Comparison of ENCODE assay signal across 13 mouse cellular contexts in the genomic region with DNA sequence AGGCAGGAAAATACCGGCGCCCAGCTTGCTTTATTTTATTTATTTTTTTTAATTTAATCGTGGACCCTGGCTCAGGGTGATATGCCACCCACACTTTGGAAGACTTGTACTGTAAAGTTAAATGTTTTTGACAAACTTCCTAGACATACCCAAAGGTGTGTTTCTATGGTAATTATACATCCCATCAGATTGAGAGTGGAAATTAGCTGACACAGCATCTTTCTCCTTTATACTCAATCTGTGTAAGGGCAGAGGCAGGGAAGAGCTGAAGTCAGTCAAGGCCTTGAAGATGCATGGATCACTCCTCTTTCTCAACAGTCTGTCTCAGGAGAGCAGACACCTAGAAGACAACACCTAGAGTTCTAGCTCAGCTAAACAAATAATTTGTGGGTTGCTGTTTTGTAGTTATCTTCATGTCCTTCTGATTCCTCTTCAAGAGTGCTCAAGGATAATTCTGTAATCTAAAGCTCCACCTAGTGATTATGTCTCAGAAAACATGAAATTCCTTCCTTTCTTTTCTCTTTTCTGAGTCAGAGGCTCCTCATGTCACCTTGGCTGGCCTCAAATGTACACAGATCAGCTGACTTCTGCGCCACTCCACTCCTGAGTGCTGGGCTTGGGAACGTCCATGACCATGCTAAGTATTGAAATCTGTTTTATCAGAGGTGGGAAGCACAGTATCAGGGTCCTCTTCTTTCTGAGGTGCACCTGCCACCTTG. TPM values are rescaled to one million over a fixed set of nuclear protein-coding genes. Genes with fewer than 3 reads are reported as not detected.
DNase-seq lines count a peak whose midpoint lies in the region; ATAC-seq and TF ChIP-seq lines count a peak whose summit lies in the region.
"Not testable (repeated sequence)": the region's sequence is repeated elsewhere in the genome, so short reads cannot be mapped to it uniquely, and the experiment has no call there.
"Had no signal": no experiment of that assay in that cellular context is flagged by ENCODE, and none has a peak within 500 bp of the region (broad histone marks: within the 10 kb centered on the region; RNA-seq: fewer than 3 reads in every experiment).

No protein-coding gene starts in this region.

- H3K27me3 ChIP-seq in intestine, postnatal 0 days (replicated peaks; ENCODE audit: control insufficient read depth, insufficient read depth, low read length); stomach, postnatal 0 days (ENCODE audit: control insufficient read depth, insufficient read depth, low read length): not testable (repeated sequence)

- 55% methylated on average over 5 of the region's 5 CpGs for WGBS in intestine, postnatal 0 days
- 62% methylated on average over 5 of the region's 5 CpGs for WGBS in stomach, postnatal 0 days

- not testable (repeated sequence) for H3K27ac ChIP-seq in ES-E14 (ENCODE audit: insufficient read depth, low read depth, low read length, poor library complexity, severe bottlenecking); intestine, postnatal 0 days (ENCODE audit: low read depth, low read length); left cerebral cortex, adult 2 months; stomach, postnatal 0 days (replicated peaks)

- H3K4me2 ChIP-seq in intestine, postnatal 0 days (replicated peaks; ENCODE audit: low read depth); stomach, postnatal 0 days (replicated peaks; ENCODE audit: low read depth): not testable (repeated sequence)

- peak; percentile 41 for TF ChIP-seq CTCF in intestine, postnatal 0 days (IDR thresholded peaks at IDR 0.05; ENCODE audit: low read depth)
- TF ChIP-seq CTCF in left cerebral cortex, adult 2 months (IDR thresholded peaks at IDR 0.05): peak; percentile 30
- peak; percentile 27 for TF ChIP-seq CTCF in stomach, postnatal 0 days (IDR thresholded peaks at IDR 0.05; ENCODE audit: low read depth)

- DNase-seq in ES-E14 (ENCODE audit: low read depth, low spot score); left cerebral cortex, adult 2 months (ENCODE audit: extremely low spot score in 1 of 2, low spot score in 2 of 2); stomach, postnatal 0 days (ENCODE audit: low spot score): not testable (repeated sequence)
- peak; percentile 42 for DNase-seq in brain, adult 2 months (ENCODE audit: low read depth, low spot score)
- peak; percentile 80 for DNase-seq in heart, adult 11 months
- DNase-seq in lung, postnatal 25 days (ENCODE audit: low spot score): peak; percentile 48

- H3K9ac ChIP-seq in ES-E14 (ENCODE audit: insufficient read depth, low read depth, low read length, poor library complexity, severe bottlenecking); intestine, postnatal 0 days (ENCODE audit: low read depth, low read length); stomach, postnatal 0 days (ENCODE audit: low read length): not testable (repeated sequence)

- in situ Hi-C loops in ES-E14 (cut with MboI; ENCODE audit: low sequenced_read_pairs in 2 of 2, unreplicated experiment in 2 of 2): not testable (repeated sequence)

- TF ChIP-seq EP300 in stomach, postnatal 0 days (optimal IDR thresholded peaks at IDR 0.05): not testable (repeated sequence)

- peak; percentile 22; the same call in 1 of the 2 replicates for ATAC-seq in intestine, postnatal 0 days
- not testable (repeated sequence) for ATAC-seq in stomach, postnatal 0 days (ENCODE audit: low FRiP score, low TSS enrichment)

- H3K4me1 ChIP-seq in ES-E14 (ENCODE audit: control insufficient read depth in 2 of 2, insufficient read depth in 2 of 2, low read length in 2 of 2, poor library complexity in 1 of 2); intestine, postnatal 0 days (replicated peaks; ENCODE audit: control insufficient read depth, insufficient read depth, low read length); stomach, postnatal 0 days (replicated peaks; ENCODE audit: control insufficient read depth, insufficient read depth): not testable (repeated sequence)

- not testable (repeated sequence) for H3K4me3 ChIP-seq in ES-E14 (ENCODE audit: insufficient read depth in 1 of 2, low read depth in 1 of 2, low read length in 2 of 2, poor library complexity in 1 of 2, severe bottlenecking in 1 of 2); intestine, postnatal 0 days (ENCODE audit: low read depth, low read length); left cerebral cortex, adult 2 months; stomach, postnatal 0 days (ENCODE audit: low read depth, low read length)

- intact Hi-C loops in left cerebral cortex, adult 2 months (cut with DNase I): loop anchor here (1.0 kb wide), 1 partner anchor 23 kb away; no protein-coding TSS in a partner anchor

- not testable (repeated sequence) for H3K9me3 ChIP-seq in ES-E14 (ENCODE audit: control insufficient read depth, insufficient read depth, low read depth, low read length); intestine, postnatal 0 days (ENCODE audit: control insufficient read depth); stomach, postnatal 0 days (ENCODE audit: control insufficient read depth, low read length)

- H3K36me3 ChIP-seq in ES-E14 (ENCODE audit: control insufficient read depth, insufficient read depth, low read length, poor library complexity, severe bottlenecking); intestine, postnatal 0 days (ENCODE audit: control insufficient read depth, insufficient read depth); stomach, postnatal 0 days (ENCODE audit: control insufficient read depth, insufficient read depth, low read length): not testable (repeated sequence)

TF ChIP-seq in ES-E14, 5 proteins besides CTCF, POLR2A, EP300 and RAD21:
- TF ChIP-seq MAFK (IDR thresholded peaks at IDR 0.05; ENCODE audit: insufficient read depth, low read depth, low read length): peak; percentile 92
TF ChIP-seq in ES-E14: peak in this region for 1; not testable (repeated sequence) for 4.

RNA-seq across cellular contexts. Expression of gene Ifit3, which starts 2.6 kb away (rescaled TPM):
- 0.09 TPM in 1 of 2 replicates, not detected in the other for total RNA-seq in ES-E14 (2012; rRNA removed)
- polyA plus RNA-seq in intestine, postnatal 0 days (2015; fragmentation: Nextera tagmentation; extraction: Ambion mirVana): 43.5 and 50.2 TPM in 2 replicates
- 1 to 10 TPM; 4.5 to 4.7 TPM for total RNA-seq in left cerebral cortex, adult 2 months (2021)
- 2.5 and 2.7 TPM in 2 replicates for polyA plus RNA-seq in stomach, postnatal 0 days (2015; fragmentation: Nextera tagmentation; extraction: Ambion mirVana)

RNA-seq across cellular contexts. Expression of gene Ifit1bl1, which starts 15.9 kb away (rescaled TPM):
- not detected in 2 replicates for total RNA-seq in ES-E14 (2012; rRNA removed)
- 18.8 and 19.4 TPM in 2 replicates for polyA plus RNA-seq in intestine, postnatal 0 days (2015; fragmentation: Nextera tagmentation; extraction: Ambion mirVana)
- total RNA-seq in left cerebral cortex, adult 2 months (2021): 1 to 10 TPM; 1.9 to 2.4 TPM
- 8.7 and 8.8 TPM in 2 replicates for polyA plus RNA-seq in stomach, postnatal 0 days (2015; fragmentation: Nextera tagmentation; extraction: Ambion mirVana)
- total RNA-seq: gastrocnemius, adult 18-20 months; gastrocnemius, postnatal 36 days had no signal
- polyA plus RNA-seq: embryonic facial prominence, embryonic 11.5 days; testis, adult 2 months had no signal

RNA-seq across cellular contexts. Expression of gene Ifit3b, which starts 21.9 kb away (rescaled TPM):
- total RNA-seq in ES-E14 (2012; rRNA removed): not detected in 2 replicates
- 2.2 and 2.3 TPM in 2 replicates for polyA plus RNA-seq in intestine, postnatal 0 days (2015; fragmentation: Nextera tagmentation; extraction: Ambion mirVana)
- total RNA-seq in left cerebral cortex, adult 2 months (2021): 1 to 10 TPM; 1.9 to 2.8 TPM
- 0.61 and 0.74 TPM in 2 replicates for polyA plus RNA-seq in stomach, postnatal 0 days (2015; fragmentation: Nextera tagmentation; extraction: Ambion mirVana)
- polyA plus RNA-seq: embryonic facial prominence, embryonic 11.5 days; forebrain, embryonic 13.5 days had no signal

RNA-seq across cellular contexts. Expression of gene Ifit2, which starts 35.4 kb away (rescaled TPM):
- 1.2 and 1.7 TPM in 2 replicates for total RNA-seq in ES-E14 (2012; rRNA removed)
- 13.1 and 15.1 TPM in 2 replicates for polyA plus RNA-seq in intestine, postnatal 0 days (2015; fragmentation: Nextera tagmentation; extraction: Ambion mirVana)
- total RNA-seq in left cerebral cortex, adult 2 months (2021): 1 to 10 TPM; 7.1 to 8.2 TPM
- 2.3 and 2.5 TPM in 2 replicates for polyA plus RNA-seq in stomach, postnatal 0 days (2015; fragmentation: Nextera tagmentation; extraction: Ambion mirVana)

RNA-seq across cellular contexts. Expression of gene Ifit1bl2, which starts 54.6 kb away (rescaled TPM):
- not detected in 2 replicates for total RNA-seq in ES-E14 (2012; rRNA removed)
- 128 and 134 TPM in 2 replicates for polyA plus RNA-seq in intestine, postnatal 0 days (2015; fragmentation: Nextera tagmentation; extraction: Ambion mirVana)
- total RNA-seq in left cerebral cortex, adult 2 months (2021): under 1 TPM; 0.47 to 0.88 TPM
- 0.04 and 0.10 TPM in 2 replicates for polyA plus RNA-seq in stomach, postnatal 0 days (2015; fragmentation: Nextera tagmentation; extraction: Ambion mirVana)
- total RNA-seq: gastrocnemius, adult 18-20 months had no signal
- polyA plus RNA-seq: midbrain, embryonic 12.5 days; testis, adult 2 months had no signal
